Mouse (Mus musculus): ENCODE data around the gene Rptor.

DNA sequence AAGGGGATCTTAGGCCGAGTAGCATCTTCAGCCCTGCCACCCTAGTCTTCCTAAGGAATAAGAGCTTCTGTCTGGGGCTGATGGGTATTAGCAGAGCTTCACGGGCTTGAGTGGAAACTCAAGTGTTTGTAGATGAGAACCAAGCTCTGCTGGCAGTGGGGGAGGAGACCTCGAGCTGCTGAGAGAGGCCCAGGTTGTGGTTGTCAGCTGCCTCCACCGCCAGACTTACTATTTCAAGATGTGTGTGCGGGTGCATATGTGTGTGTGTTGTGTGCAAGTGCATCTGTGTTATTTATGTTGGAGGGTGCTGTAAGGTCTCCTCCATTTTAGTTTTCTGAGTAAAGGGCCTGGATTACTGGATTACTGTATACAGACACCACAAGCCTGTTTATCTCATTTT lies 15.6 kb upstream of the Rptor start:
- TF ChIP-seq CTCF (IDR thresholded peaks at IDR 0.05 in 2 of 3, conservative IDR thresholded peaks at IDR 0.05 in 1 of 3; ENCODE audit: control insufficient read depth in 1 of 3, insufficient read depth in 1 of 3, low read depth in 2 of 3, low read length in 3 of 3, poor library complexity in 1 of 3, severe bottlenecking in 1 of 3): no peak
- no peak for TF ChIP-seq MAX (IDR thresholded peaks at IDR 0.05; ENCODE audit: low read length)
- no peak for TF ChIP-seq POLR2A (IDR thresholded peaks at IDR 0.05; ENCODE audit: control insufficient read depth in 1 of 2, insufficient read depth in 1 of 2, low read depth in 1 of 2, low read length in 2 of 2, poor library complexity in 1 of 2)
- no peak for TF ChIP-seq ZC3H11A (IDR thresholded peaks at IDR 0.05; ENCODE audit: low read depth, low read length)
- TF ChIP-seq GABPA (IDR thresholded peaks at IDR 0.05; ENCODE audit: low read depth, low read length): no peak
- TF ChIP-seq HCFC1 (IDR thresholded peaks at IDR 0.05; ENCODE audit: low read depth, low read length): no peak
- TF ChIP-seq TAL1 (IDR thresholded peaks at IDR 0.05; ENCODE audit: low read length): no peak
- TF ChIP-seq POLR2AphosphoS2 (IDR thresholded peaks at IDR 0.05; ENCODE audit: low read length): no peak

All from MEL (cell line).